Mouse (Mus musculus): Measurements from ENCODE around the gene Htr5a.

Gene Htr5a

DNA sequence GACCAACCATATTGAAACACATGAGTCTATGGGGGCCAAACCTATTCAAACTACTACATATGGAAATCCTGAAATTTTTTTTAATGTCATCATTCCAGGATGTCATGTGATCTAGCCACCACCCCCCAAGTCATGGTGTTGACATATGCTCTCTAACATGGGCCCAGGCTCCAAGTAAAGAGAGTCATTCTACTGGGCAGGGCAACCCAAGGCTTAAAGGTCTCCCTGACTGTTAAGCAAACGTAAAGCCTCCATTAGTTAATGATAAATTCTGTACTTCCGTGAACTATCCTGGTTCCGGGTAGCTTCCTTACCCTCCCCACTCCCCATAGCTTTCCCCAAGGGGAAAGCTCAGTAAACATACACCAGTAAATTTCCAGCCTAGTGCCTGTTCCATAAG is 46.1 kb downstream of the Htr5a start:
- no peak for DNase-seq (ENCODE audit: extremely low spot score)

DNA sequence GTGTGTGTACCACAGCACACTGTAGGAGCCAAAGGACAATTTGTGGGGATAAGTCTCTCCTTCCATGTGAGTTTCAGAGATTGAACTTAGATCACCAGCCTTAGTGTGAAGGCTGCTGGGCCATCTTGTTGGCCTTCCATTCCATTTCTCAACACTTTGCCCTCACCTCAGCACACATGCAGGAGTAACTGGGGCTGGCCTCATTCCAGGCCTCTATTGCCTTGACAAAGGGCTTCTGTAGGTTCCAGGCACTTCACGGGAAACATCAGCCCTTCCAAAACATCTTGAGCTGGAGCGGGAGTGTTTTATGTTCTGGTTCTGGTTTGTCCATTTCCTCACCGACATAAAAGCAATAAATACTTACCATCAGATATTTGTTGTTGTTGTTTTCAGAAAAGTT is 54.0 kb downstream of the Htr5a start:
- no peak for DNase-seq (ENCODE audit: extremely low spot score)

DNA sequence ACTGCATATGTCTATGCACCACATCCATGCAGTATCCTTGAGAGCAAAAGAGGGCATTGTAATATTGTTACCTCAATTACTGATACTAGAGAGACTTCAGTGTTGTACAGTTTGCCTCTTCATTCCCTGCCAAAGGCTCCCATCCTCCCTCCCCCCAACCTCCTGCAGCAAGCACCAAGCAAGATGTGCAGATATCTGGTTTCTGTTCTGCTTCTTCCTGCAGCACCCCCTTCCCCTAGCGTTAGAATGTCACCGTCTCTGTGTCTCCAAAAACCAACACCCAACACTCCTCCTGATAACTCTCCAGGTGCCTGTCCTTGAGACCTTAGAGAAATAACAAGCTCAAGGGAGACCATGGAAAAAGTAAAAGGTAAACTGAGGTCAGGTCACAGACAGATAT is 57.8 kb downstream of the Htr5a start:
- no peak for DNase-seq (ENCODE audit: extremely low spot score)

DNA sequence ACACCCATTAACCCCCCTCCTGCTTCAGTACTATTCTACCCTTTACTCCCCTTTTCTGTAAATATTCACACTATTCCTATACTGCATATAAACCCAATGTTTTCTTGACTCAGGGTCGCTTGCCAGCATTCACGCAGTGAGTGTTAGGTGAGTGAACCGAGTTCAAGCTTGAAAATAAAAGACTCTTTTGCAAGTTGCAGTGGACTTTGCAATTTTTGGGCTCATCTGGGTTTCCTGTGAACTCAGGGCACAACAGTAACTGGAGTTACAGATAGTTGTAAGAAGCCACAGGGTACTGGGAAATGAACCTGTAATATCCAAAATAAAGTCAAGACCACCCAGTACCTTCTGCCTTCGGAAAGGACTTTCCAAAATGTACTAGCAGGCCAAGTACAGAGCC is 58.2 kb downstream of the Htr5a start:
- DNase-seq (ENCODE audit: extremely low spot score), result no peak

Measured in embryo, embryonic 9.5 days (tissue).